Mouse (Mus musculus) heart, postnatal 0 days (tissue): ENCODE data around the gene Mcoln2. TPM values are rescaled to one million over a fixed set of nuclear protein-coding genes. Genes with fewer than 3 reads are reported as not detected.

Experiments
- ATAC-seq: fragments of 200-750 bp; cut with Nextera tagmentation; 2 replicates; pipeline ENCODE4 v1.8.0; 2017; ENCODE audit warnings: low read depth, moderate number of reproducible peaks, moderate library complexity; ENCODE audit not compliant: insufficient read depth
- DNase-seq: peaks from one replicate; pipeline ENCODE4 v3.0.0-alpha.2; 2016; ENCODE audit warnings: low spot score
- H3K27ac ChIP-seq: fragments of 300-500 bp; sonication (generic); 2 replicates; pipeline ENCODE4 v1.5.1; 2014; ENCODE audit warnings: low read depth, mild to moderate bottlenecking
- H3K27me3 ChIP-seq: fragments of 300-500 bp; sonication (generic); 2 replicates; pipeline ENCODE4 v1.6.1; 2014; ENCODE audit warnings: low read length, mixed read lengths; ENCODE audit not compliant: control insufficient read depth, insufficient read depth
- H3K36me3 ChIP-seq: fragments of 300-500 bp; sonication (generic); replicated peaks from 2 replicates; pipeline ENCODE4 v1.6.1; 2014; ENCODE audit warnings: low read length, mixed read lengths; ENCODE audit not compliant: control insufficient read depth, insufficient read depth
- H3K4me1 ChIP-seq: fragments of 300-500 bp; sonication (generic); 2 replicates; pipeline ENCODE4 v1.6.1; 2014; ENCODE audit warnings: antibody characterized with exemption; ENCODE audit not compliant: control insufficient read depth, insufficient read depth
- H3K4me2 ChIP-seq: fragments of 300-500 bp; sonication (generic); 2 replicates; pipeline ENCODE4 v1.6.1; 2014; ENCODE audit warnings: low read depth, mild to moderate bottlenecking, low read length, moderate library complexity
- H3K4me3 ChIP-seq: fragments of 300-500 bp; sonication (generic); 2 replicates; pipeline ENCODE4 v1.5.1; 2014; ENCODE audit warnings: low read depth, low read length
- H3K9ac ChIP-seq: fragments of 300-500 bp; sonication (generic); replicated peaks from 2 replicates; pipeline ENCODE4 v1.6.1; 2014; ENCODE audit warnings: low read depth, low read length, mixed read lengths
- H3K9me3 ChIP-seq: fragments of 300-500 bp; sonication (generic); replicated peaks from 2 replicates; pipeline ENCODE4 v1.6.1; 2016; ENCODE audit warnings: low read length; ENCODE audit not compliant: control insufficient read depth
- CTCF ChIP-seq: IDR thresholded peaks from 2 replicates; pipeline ENCODE4 v1.5.1; 2016; ENCODE audit warnings: antibody characterized with exemption, control low read depth, low read depth
- EP300 ChIP-seq: IDR thresholded peaks from 2 replicates; pipeline ENCODE4 v1.6.1; 2016; ENCODE audit warnings: antibody characterized with exemption, low read depth
- WGBS: fragments of 180-500 bp; shearing (Covaris S2); extraction: QIAGEN DNeasy Blood & Tissue Kit; methylation state at CpG from one replicate; pipeline ENCODE4 v1.1.7; 2014; 5-methylcytosine and 5-hydroxymethylcytosine counted together
- polyA plus RNA-seq: library from polyadenylated mRNA; unstranded; fragments of >200 nt; fragmentation: Nextera tagmentation; extraction: Ambion mirVana; gene quantifications from 2 replicates; pipeline ENCODE4 v1.2.1, GENCODE M21; 2015
- total RNA-seq: library from RNA; depleted of rRNA; stranded (reverse); fragments of >200 nt; gene quantifications from 2 replicates; pipeline ENCODE4 v1.2.3, GENCODE M21; 2014; ENCODE audit warnings: low replicate concordance

The Mcoln2 gene
- total and polyA plus RNA-seq, 2 experiments from 2014 or later = 0.14 TPM; not detected in 1

DNA sequence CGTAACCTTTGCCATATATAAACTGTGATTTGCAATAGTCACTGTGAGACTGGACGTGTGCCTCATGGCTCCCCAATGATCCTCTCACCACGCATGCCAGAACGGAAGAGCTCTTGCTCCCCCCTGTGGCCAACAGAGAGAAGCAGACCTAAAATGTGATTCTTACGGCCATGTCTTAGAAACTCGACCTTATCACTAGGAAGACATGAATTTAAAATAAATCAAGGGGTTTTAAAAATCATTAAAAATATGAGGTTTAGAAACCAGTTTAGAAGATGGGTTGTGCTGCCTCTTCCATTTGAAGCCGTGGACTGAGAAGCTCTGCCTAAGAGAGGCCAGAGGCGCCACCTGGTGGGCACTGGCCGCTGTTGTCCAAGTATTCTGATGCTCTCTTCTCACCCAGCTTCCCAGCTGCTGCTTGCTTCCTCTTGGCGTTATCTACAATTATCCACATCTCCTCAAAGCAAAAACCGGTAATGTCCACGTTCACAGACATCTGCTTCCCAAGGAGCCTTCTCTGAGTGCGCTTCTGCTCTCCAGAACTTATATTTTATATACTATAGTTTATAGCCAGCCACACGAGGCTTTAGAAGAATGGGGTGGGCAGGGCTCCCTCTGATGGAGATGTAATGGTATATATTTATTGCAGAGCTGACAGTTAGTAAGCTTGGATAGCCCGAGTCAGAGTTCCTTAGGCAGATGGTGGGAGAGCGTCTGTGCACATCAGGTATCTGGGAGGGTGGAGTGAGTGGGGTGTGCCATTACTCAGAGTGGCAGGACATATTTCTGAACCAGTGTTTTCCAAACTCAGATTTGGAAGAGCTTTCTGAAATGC lies 28.3 kb downstream of the Mcoln2 start:
- Histone ChIP-seq H3K4me1 (no peaks in the 10 kb centered on the region), H3K27me3 (no peaks in the 10 kb centered on the region), H3K9me3 (no peaks in the 10 kb centered on the region), H3K36me3 (no peaks in the 10 kb centered on the region), H3K27ac (no peak overlapping the region), H3K4me2 (peak overlapping the region; percentile 54), H3K9ac (no peak overlapping the region), H3K4me3 (peak overlapping the region; percentile 23; the same call in 1 of the 2 replicates)
- 2% methylated on average over 16 of the region's 16 CpGs for WGBS
- ATAC-seq = peak; percentile 70
- peak; percentile 69 for TF ChIP-seq CTCF
- no peak for TF ChIP-seq EP300
- DNase-seq = peak; percentile 82

DNA sequence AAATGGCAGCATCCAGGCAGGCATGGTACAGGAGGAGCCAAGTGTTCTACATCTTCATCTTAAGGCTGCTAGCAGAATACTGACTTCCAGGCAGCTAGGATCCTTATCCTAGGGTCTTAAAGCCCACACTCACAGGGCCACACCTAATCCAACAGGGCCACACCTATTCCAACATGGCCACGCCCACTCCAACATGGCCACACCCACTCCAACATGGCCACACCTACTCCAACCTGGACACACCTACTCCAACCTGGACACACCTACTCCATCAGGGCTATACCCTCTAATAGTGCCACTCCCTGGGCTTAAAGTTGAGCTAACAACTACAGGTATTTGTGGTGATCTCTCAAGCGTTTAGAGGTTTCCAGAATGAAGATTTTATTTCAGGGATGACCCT lies 30.7 kb downstream of the Mcoln2 start:
- no peak for TF ChIP-seq CTCF
- TF ChIP-seq EP300 = no peak
- H3K9ac ChIP-seq = no peak overlapping the region
- H3K36me3 ChIP-seq = no peaks in the 10 kb centered on the region
- no peak overlapping the region for H3K4me2 ChIP-seq
- no peak overlapping the region for H3K27ac ChIP-seq
- H3K4me3 ChIP-seq = no peak overlapping the region
- ATAC-seq (no peak), DNase-seq (no peak)
- no peaks in the 10 kb centered on the region for H3K27me3 ChIP-seq
- WGBS = 52% methylated on average over 2 of the region's 2 CpGs
- peaks cover 3% of the 10 kb centered on the region; the same call in 1 of the 2 replicates for H3K4me1 ChIP-seq
- no peaks in the 10 kb centered on the region for H3K9me3 ChIP-seq

DNA sequence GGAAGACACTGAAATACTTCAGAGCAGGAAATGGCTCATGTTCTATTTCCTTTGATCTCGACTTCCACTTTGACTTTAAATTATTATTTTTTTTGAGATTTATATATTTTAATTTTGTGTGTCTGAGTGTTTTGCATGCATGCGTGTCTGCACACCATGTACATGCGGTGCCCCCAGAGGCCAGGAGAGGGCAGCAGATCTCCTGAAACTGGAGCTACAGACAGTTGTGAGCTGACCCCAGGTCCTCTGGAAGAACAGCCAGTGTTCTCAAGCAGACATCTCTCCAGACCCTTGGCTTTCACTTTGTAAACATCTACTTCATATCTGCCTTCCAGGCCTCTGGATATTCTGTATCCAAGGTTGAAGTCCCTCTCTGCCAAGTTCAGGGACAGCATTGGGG lies 31.4 kb downstream of the Mcoln2 start:
- WGBS = 33% methylated on average over 3 of the region's 3 CpGs
- Histone ChIP-seq H3K4me1 (peaks cover 6% of the 10 kb centered on the region; the same call in 1 of the 2 replicates), H3K4me2 (no peak overlapping the region), H3K9ac (no peak overlapping the region), H3K27ac (no peak overlapping the region), H3K27me3 (no peaks in the 10 kb centered on the region), H3K9me3 (no peaks in the 10 kb centered on the region), H3K4me3 (no peak overlapping the region), H3K36me3 (no peaks in the 10 kb centered on the region)
- TF ChIP-seq EP300 (no peak), CTCF (peak; percentile 72)
- peak; percentile 47 for DNase-seq
- ATAC-seq = no peak

- ATAC-seq = peak; percentile 64
These were observed 35.5 kb downstream of the Mcoln2 start for GRCm38 (mm10) chr3:146184992-146185657.

GRCm38 (mm10) chr3:146186033-146186432 lies 36.4 kb downstream of the Mcoln2 start:
- Histone ChIP-seq H3K4me2 (no peak overlapping the region), H3K9me3 (no peaks in the 10 kb centered on the region), H3K9ac (no peak overlapping the region), H3K4me1 (peaks cover 6% of the 10 kb centered on the region; the same call in 1 of the 2 replicates), H3K27ac (no peak overlapping the region), H3K27me3 (no peaks in the 10 kb centered on the region), H3K36me3 (no peaks in the 10 kb centered on the region), H3K4me3 (no peak overlapping the region)
- DNase-seq = no peak
- TF ChIP-seq EP300 = no peak
- no peak for TF ChIP-seq CTCF
- no peak for ATAC-seq
- WGBS = 90% methylated on average over 10 of the region's 10 CpGs

More at GRCm38 (mm10) chr3:146184992-146185657, 35.5 kb downstream of the Mcoln2 start:
- no peaks in the 10 kb centered on the region for H3K9me3 ChIP-seq
- peaks cover 6% of the 10 kb centered on the region; the same call in 1 of the 2 replicates for H3K4me1 ChIP-seq
- 19% methylated on average over 13 of the region's 13 CpGs for WGBS
- H3K4me2 ChIP-seq = no peak overlapping the region
- peak; percentile 75 for DNase-seq
- no peak overlapping the region for H3K9ac ChIP-seq
- H3K36me3 ChIP-seq = no peaks in the 10 kb centered on the region
- TF ChIP-seq EP300 (no peak), CTCF (peak; percentile 96)
- no peak overlapping the region for H3K4me3 ChIP-seq
- no peak overlapping the region for H3K27ac ChIP-seq
- no peaks in the 10 kb centered on the region for H3K27me3 ChIP-seq
